Mouse (Mus musculus) hindbrain, embryonic 13.5 days (tissue): ENCODE measurements around the gene Itgb7. TPM values are rescaled to one million over a fixed set of nuclear protein-coding genes. Genes with fewer than 3 reads are reported as not detected.

Experiments used
- ATAC-seq: fragments of 200-750 bp; cut with Nextera tagmentation; 2 replicates; pipeline ENCODE4 v1.8.0; 2017; ENCODE audit warnings: moderate TSS enrichment; ENCODE audit not compliant: low FRiP score
- H3K27ac ChIP-seq: fragments of 300-500 bp; sonication (generic); 2 replicates; pipeline ENCODE4 v1.5.1; 2015; ENCODE audit warnings: inconsistent platforms, mild to moderate bottlenecking, moderate library complexity
- H3K27me3 ChIP-seq: fragments of 300-500 bp; sonication (generic); 2 replicates; pipeline ENCODE4 v1.6.1; 2015; ENCODE audit warnings: mild to moderate bottlenecking, inconsistent platforms
- H3K36me3 ChIP-seq: fragments of 300-500 bp; sonication (generic); 2 replicates; pipeline ENCODE4 v1.6.1; 2015; ENCODE audit warnings: mild to moderate bottlenecking, inconsistent platforms
- H3K4me1 ChIP-seq: fragments of 300-500 bp; sonication (generic); replicated peaks from 2 replicates; pipeline ENCODE4 v1.6.1; 2015; ENCODE audit warnings: inconsistent platforms
- H3K4me2 ChIP-seq: fragments of 300-500 bp; sonication (generic); 2 replicates; pipeline ENCODE4 v1.6.1; 2015; ENCODE audit warnings: inconsistent platforms, mild to moderate bottlenecking, moderate library complexity
- H3K4me3 ChIP-seq: fragments of 300-500 bp; sonication (generic); 2 replicates; pipeline ENCODE4 v1.5.1; 2015; ENCODE audit warnings: mild to moderate bottlenecking, inconsistent platforms
- H3K9ac ChIP-seq: fragments of 300-500 bp; sonication (generic); 2 replicates; pipeline ENCODE4 v1.6.1; 2015; ENCODE audit warnings: mild to moderate bottlenecking, inconsistent platforms
- H3K9me3 ChIP-seq: fragments of 300-500 bp; sonication (generic); 2 replicates; pipeline ENCODE4 v1.6.1; 2016; ENCODE audit warnings: inconsistent platforms
- WGBS: fragments of 180-500 bp; shearing (Covaris S2); methylation state at CpG from one replicate; pipeline ENCODE4 v1.1.7; 2015; 5-methylcytosine and 5-hydroxymethylcytosine counted together
- polyA plus RNA-seq: library from polyadenylated mRNA; unstranded; fragments of >200 nt; fragmentation: Nextera tagmentation; extraction: Ambion mirVana; gene quantifications from 2 replicates; pipeline ENCODE4 v1.2.1, GENCODE M21; 2015

Itgb7 gene
- polyA plus RNA-seq, 1 experiment from 2014 or later, result 0.45 TPM

DNA sequence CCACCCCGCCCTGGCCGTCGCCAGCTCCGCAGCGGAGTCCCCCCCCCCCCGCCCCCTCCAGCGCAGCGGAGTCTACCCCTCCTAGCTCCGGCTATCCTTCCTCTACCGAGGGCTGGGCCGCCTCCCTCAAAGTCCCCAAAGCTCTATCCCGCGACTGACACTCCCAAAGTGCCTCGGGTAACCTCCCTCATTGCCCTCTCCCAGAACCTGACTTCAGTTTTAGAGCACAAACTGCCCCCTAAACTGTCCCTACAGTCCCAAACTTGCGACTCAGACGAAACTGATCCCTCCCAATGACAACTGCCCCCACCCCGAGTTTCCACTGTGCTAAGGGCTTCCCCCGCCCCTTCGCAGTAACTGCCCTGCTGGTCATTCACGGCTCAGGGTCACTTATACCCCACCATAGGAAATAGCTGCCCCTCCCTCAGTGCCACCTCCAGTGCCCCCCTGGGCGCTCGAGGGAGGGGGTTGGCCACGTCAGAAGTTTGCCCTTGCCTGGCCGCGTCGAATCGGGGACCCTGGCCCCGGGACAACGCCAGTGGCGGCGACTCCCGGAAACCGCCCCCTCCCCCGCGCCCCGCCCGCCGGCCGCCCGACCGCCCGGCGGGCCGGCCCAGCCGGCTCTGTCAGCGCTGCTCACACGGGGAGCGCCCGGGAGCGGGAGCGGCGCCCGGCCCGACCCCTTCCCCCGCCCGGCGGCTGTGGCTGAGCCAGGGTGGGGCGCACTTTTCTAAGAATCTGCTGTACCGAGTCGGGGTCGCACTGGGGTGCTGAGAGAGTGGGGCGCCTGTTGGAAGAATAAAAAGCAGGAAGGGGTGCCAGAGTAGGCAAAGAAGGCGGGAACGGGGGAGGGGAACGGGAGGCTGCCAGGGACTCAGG is 15.7 kb upstream of the Itgb7 start:
- peak; percentile 38; the same call in 1 of the 2 replicates for ATAC-seq
- Histone ChIP-seq H3K4me1 (peaks cover 59% of the 10 kb centered on the region), H3K4me3 (peak overlapping the region; percentile 53), H3K4me2 (peak overlapping the region; percentile 95), H3K36me3 (no peaks in the 10 kb centered on the region), H3K9me3 (no peaks in the 10 kb centered on the region), H3K9ac (peak overlapping the region; percentile 75), H3K27ac (peak overlapping the region; percentile 77), H3K27me3 (peaks cover 90% of the 10 kb centered on the region)
- under 1% methylated on average over 56 of the region's 65 CpGs for WGBS

DNA sequence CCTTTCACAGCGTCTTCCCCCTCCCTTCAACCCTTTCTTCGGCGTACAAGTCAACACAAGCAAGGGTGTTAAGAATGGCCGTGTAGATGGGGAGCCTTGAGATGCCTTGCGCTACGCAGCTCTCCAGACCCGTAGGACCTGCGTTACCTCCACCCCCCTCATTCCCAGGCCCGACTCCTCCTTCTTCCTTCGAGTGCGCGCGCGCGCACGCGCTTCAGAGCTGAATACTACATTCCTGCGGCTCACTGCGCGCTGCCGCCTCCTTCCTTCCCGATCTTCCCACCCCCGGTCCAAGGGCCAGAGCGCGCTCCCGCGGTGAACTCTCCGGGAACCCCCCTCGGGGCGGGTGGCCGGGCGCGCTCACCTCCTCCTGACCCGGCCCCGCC is 15.1 kb upstream of the Itgb7 start:
- peaks cover 90% of the 10 kb centered on the region for H3K27me3 ChIP-seq
- peak overlapping the region; percentile 95 for H3K4me2 ChIP-seq
- H3K4me1 ChIP-seq, result peaks cover 59% of the 10 kb centered on the region
- ATAC-seq, result peak; percentile 81
- H3K9me3 ChIP-seq, result no peaks in the 10 kb centered on the region
- peak overlapping the region; percentile 77 for H3K27ac ChIP-seq
- H3K9ac ChIP-seq, result peak overlapping the region; percentile 75
- H3K36me3 ChIP-seq, result no peaks in the 10 kb centered on the region
- WGBS, result under 1% methylated on average over 35 of the region's 35 CpGs
- H3K4me3 ChIP-seq, result peak overlapping the region; percentile 53

GRCm38 (mm10) chr15:102245891-102246741 is 14.4 kb upstream of the Itgb7 start:
- H3K9ac ChIP-seq, result peak overlapping the region; percentile 75

DNA sequence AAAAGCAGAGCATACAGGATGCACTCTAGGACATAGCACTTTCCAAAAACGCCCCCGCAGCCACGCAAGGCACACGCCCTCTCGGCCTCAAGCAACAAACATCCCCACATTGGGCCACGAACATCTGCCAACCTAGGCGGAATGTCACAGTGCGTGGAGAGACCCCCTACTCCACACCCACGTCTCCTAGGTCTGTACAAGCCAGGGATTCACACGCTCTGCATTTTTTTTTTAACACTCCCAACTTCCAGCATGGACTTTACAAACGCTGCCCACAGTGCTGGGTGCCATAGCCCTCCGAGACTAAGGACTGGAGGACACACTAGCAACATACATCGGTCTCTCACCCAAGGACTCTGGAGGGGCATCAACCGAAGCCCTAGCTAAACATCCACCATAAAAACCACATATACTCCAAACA is 13.7 kb upstream of the Itgb7 start:
- Histone ChIP-seq H3K27ac (0 out of 2 replicates have a peak overlapping the region, but pooled peaks have one; percentile 77), H3K4me1 (peaks cover 59% of the 10 kb centered on the region)
- WGBS, result 4% methylated on average over 14 of the region's 14 CpGs

More at GRCm38 (mm10) chr15:102245891-102246741, 14.4 kb upstream of the Itgb7 start:
- Histone ChIP-seq H3K4me1 (peaks cover 59% of the 10 kb centered on the region), H3K36me3 (no peaks in the 10 kb centered on the region), H3K4me2 (peak overlapping the region; percentile 95), H3K4me3 (peak overlapping the region; percentile 53), H3K9me3 (no peaks in the 10 kb centered on the region), H3K27ac (peak overlapping the region; percentile 77), H3K27me3 (peaks cover 90% of the 10 kb centered on the region)
- ATAC-seq, result peak; percentile 87
- under 1% methylated on average over 43 of the region's 44 CpGs for WGBS

GRCm38 (mm10) chr15:102244306-102245191 is 12.8 kb upstream of the Itgb7 start:
- H3K4me1 ChIP-seq, result peaks cover 54% of the 10 kb centered on the region

More for the DNA sequence above, 13.7 kb upstream of the Itgb7 start:
- peaks cover 90% of the 10 kb centered on the region for H3K27me3 ChIP-seq
- H3K9ac ChIP-seq, result peak overlapping the region; percentile 75
- no peaks in the 10 kb centered on the region for H3K36me3 ChIP-seq
- peak overlapping the region; percentile 95 for H3K4me2 ChIP-seq
- ATAC-seq, result no peak
- no peaks in the 10 kb centered on the region for H3K9me3 ChIP-seq
- peak overlapping the region; percentile 53 for H3K4me3 ChIP-seq

GRCm38 (mm10) chr15:102243229-102244190 is 11.8 kb upstream of the Itgb7 start:
- Histone ChIP-seq H3K4me3 (0 out of 2 replicates have a peak overlapping the region, but pooled peaks have one; percentile 7), H3K9ac (peak overlapping the region; percentile 36; the same call in 1 of the 2 replicates), H3K27ac (0 out of 2 replicates have a peak overlapping the region, but pooled peaks have one; percentile 8), H3K4me1 (peaks cover 49% of the 10 kb centered on the region), H3K36me3 (no peaks in the 10 kb centered on the region), H3K27me3 (peaks cover 84% of the 10 kb centered on the region), H3K9me3 (no peaks in the 10 kb centered on the region), H3K4me2 (peak overlapping the region; percentile 95)
- no peak for ATAC-seq
- WGBS, result 13% methylated on average over 22 of the region's 22 CpGs

More at GRCm38 (mm10) chr15:102244306-102245191, 12.8 kb upstream of the Itgb7 start:
- no peak for ATAC-seq
- H3K4me2 ChIP-seq, result peak overlapping the region; percentile 95
- H3K27me3 ChIP-seq, result peaks cover 88% of the 10 kb centered on the region
- H3K9me3 ChIP-seq, result no peaks in the 10 kb centered on the region
- H3K4me3 ChIP-seq, result peak overlapping the region; percentile 53
- peak overlapping the region; percentile 75; the same call in 1 of the 2 replicates for H3K9ac ChIP-seq
- WGBS, result 10% methylated on average over 19 of the region's 19 CpGs
- H3K36me3 ChIP-seq, result no peaks in the 10 kb centered on the region
- 0 out of 2 replicates have a peak overlapping the region, but pooled peaks have one; percentile 8 for H3K27ac ChIP-seq

DNA sequence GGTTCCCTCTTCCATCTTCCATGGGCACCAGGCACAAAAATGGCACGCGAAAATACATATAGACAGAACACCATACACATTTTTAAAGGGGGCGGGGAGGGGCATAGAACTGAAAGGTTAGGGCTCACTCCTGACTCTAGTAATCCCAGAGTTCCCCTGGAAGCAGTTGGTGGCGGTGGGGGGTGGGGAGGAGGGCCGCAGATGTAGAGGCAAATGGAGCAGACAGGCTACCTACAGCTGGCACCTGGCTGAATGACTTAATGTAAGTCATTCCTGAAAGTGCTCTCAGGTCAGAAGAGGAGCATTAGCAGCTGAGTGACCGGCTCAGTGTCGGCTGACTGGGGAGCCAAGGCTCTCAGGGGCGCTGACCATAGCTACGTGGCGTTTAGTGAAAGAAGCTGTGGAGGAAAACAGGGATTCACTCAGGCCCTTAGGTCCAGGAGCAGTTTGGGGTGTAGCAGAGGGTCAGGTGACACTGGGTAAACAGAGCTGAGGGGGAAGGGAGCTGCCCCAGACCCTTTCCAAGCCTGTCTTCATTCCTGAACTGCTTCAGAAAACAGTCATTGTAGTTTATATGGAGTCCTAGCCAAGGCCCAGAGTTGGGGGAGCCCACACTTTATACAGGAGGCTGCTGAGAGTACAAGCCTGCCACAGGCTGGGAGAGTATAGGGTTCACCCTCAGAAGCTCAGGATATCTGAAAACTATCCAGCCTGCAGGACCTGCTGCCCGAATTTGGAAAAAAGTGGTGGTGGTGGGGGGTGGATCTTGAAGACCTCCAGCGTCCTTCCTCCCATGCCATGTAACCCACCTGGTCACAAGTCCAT is 10.9 kb upstream of the Itgb7 start:
- Histone ChIP-seq H3K4me1 (peaks cover 42% of the 10 kb centered on the region), H3K36me3 (no peaks in the 10 kb centered on the region), H3K4me3 (no peak overlapping the region), H3K9me3 (no peaks in the 10 kb centered on the region), H3K27me3 (peaks cover 77% of the 10 kb centered on the region), H3K4me2 (no peak overlapping the region), H3K27ac (no peak overlapping the region), H3K9ac (no peak overlapping the region)
- no peak for ATAC-seq
- WGBS, result 27% methylated on average over 12 of the region's 12 CpGs

- no peak for ATAC-seq
- Histone ChIP-seq H3K9me3 (no peaks in the 10 kb centered on the region), H3K4me2 (no peak overlapping the region), H3K9ac (no peak overlapping the region), H3K27me3 (peaks cover 66% of the 10 kb centered on the region), H3K4me1 (peaks cover 29% of the 10 kb centered on the region), H3K4me3 (no peak overlapping the region), H3K27ac (no peak overlapping the region), H3K36me3 (no peaks in the 10 kb centered on the region)
- WGBS, result 86% methylated on average over 4 of the region's 4 CpGs
Measured at GRCm38 (mm10) chr15:102240607-102241006, 8.9 kb upstream of the Itgb7 start.

GRCm38 (mm10) chr15:102239851-102240250 is 8.1 kb upstream of the Itgb7 start:
- H3K36me3 ChIP-seq, result no peaks in the 10 kb centered on the region
- no peak overlapping the region for H3K27ac ChIP-seq
- ATAC-seq, result no peak
- no peak overlapping the region for H3K9ac ChIP-seq
- H3K4me2 ChIP-seq, result no peak overlapping the region
- WGBS, result 80% methylated on average over 11 of the region's 11 CpGs
- no peaks in the 10 kb centered on the region for H3K9me3 ChIP-seq
- H3K4me1 ChIP-seq, result peaks cover 27% of the 10 kb centered on the region
- H3K27me3 ChIP-seq, result peaks cover 58% of the 10 kb centered on the region
- H3K4me3 ChIP-seq, result no peak overlapping the region

DNA sequence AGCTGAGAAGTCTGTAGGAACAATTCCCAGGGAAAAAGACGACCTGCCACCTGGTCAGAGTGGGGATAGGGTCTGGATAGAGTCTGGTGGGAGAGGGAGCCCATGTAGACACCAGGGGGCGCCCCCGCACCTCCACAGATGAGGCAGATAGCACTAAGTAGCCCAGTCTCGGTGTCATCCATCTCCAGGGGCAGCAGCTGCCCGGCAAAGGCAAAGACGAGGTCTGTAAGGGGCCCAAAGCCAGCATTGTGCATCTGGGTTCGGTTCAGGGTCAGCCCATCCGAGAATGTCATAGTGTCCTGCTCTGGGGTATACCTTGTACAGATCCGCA is 7.5 kb upstream of the Itgb7 start:
- Histone ChIP-seq H3K36me3 (no peaks in the 10 kb centered on the region), H3K4me1 (peaks cover 23% of the 10 kb centered on the region), H3K4me3 (no peak overlapping the region), H3K27ac (no peak overlapping the region), H3K27me3 (peaks cover 52% of the 10 kb centered on the region), H3K9ac (no peak overlapping the region), H3K4me2 (no peak overlapping the region), H3K9me3 (no peaks in the 10 kb centered on the region)
- ATAC-seq, result peak; percentile 82
- WGBS, result 7% methylated on average over 9 of the region's 9 CpGs
